Mouse (Mus musculus): ENCODE results near the gene Gm11168. TPM values are rescaled to one million over a fixed set of nuclear protein-coding genes. Genes with fewer than 3 reads are reported as not detected.
"Not testable (repeated sequence)": the region's sequence is repeated elsewhere in the genome, so short reads cannot be mapped to it uniquely, and the experiment has no call there.

The Gm11168 gene
- polyA plus RNA-seq, 1 experiment from 2014 or later: not detected

- ATAC-seq (ENCODE audit: low read depth): 0 out of 2 replicates have a peak, but pooled peaks have one; percentile 41
- not testable (repeated sequence) for H3K27me3 ChIP-seq (ENCODE audit: control insufficient read depth, insufficient read depth, low read length); H3K36me3 ChIP-seq (ENCODE audit: control insufficient read depth, insufficient read depth, low read length); H3K9me3 ChIP-seq (ENCODE audit: control insufficient read depth, low read length); H3K27ac ChIP-seq (ENCODE audit: low read depth, low read length); H3K4me1 ChIP-seq (ENCODE audit: control insufficient read depth, insufficient read depth, low read length); H3K9ac ChIP-seq (replicated peaks; ENCODE audit: low read depth, low read length); H3K4me2 ChIP-seq (ENCODE audit: low read depth, low read length); H3K4me3 ChIP-seq (ENCODE audit: low read depth, low read length)
- WGBS: no CpG with 5 or more reads among the region's 11 CpGs
Observed at GRCm38 (mm10) chr9:3012733-3013279, 9.7 kb downstream of the Gm11168 start, which contains the start of gene Gm10721. Gene Gm10721, plus strand, starts transcription at chr9:3013140.

- H3K36me3 ChIP-seq (ENCODE audit: control insufficient read depth, insufficient read depth, low read length); ATAC-seq (ENCODE audit: low read depth); H3K9ac ChIP-seq (replicated peaks; ENCODE audit: low read depth, low read length); H3K4me1 ChIP-seq (ENCODE audit: control insufficient read depth, insufficient read depth, low read length); H3K27me3 ChIP-seq (ENCODE audit: control insufficient read depth, insufficient read depth, low read length); H3K4me2 ChIP-seq (ENCODE audit: low read depth, low read length); H3K9me3 ChIP-seq (ENCODE audit: control insufficient read depth, low read length); H3K27ac ChIP-seq (ENCODE audit: low read depth, low read length); H3K4me3 ChIP-seq (ENCODE audit: low read depth, low read length): not testable (repeated sequence)
- WGBS: 61% methylated on average over 4 of the region's 9 CpGs
Observed at GRCm38 (mm10) chr9:3015354-3015753, 12.2 kb downstream of the Gm11168 start, which contains the start of gene Gm10720. Gene Gm10720, plus strand, starts transcription at chr9:3015654.

- not testable (repeated sequence) for H3K9ac ChIP-seq (replicated peaks; ENCODE audit: low read depth, low read length); H3K36me3 ChIP-seq (ENCODE audit: control insufficient read depth, insufficient read depth, low read length); H3K9me3 ChIP-seq (ENCODE audit: control insufficient read depth, low read length); H3K4me1 ChIP-seq (ENCODE audit: control insufficient read depth, insufficient read depth, low read length); ATAC-seq (ENCODE audit: low read depth); H3K4me3 ChIP-seq (ENCODE audit: low read depth, low read length); H3K27ac ChIP-seq (ENCODE audit: low read depth, low read length); H3K4me2 ChIP-seq (ENCODE audit: low read depth, low read length); H3K27me3 ChIP-seq (ENCODE audit: control insufficient read depth, insufficient read depth, low read length)
- WGBS: 76% methylated on average over 4 of the region's 6 CpGs
Observed at GRCm38 (mm10) chr9:3015896-3016295, 12.8 kb downstream of the Gm11168 start.

- not testable (repeated sequence) for H3K4me1 ChIP-seq (ENCODE audit: control insufficient read depth, insufficient read depth, low read length); H3K9me3 ChIP-seq (ENCODE audit: control insufficient read depth, low read length); H3K27ac ChIP-seq (ENCODE audit: low read depth, low read length); H3K36me3 ChIP-seq (ENCODE audit: control insufficient read depth, insufficient read depth, low read length); H3K9ac ChIP-seq (replicated peaks; ENCODE audit: low read depth, low read length); H3K4me3 ChIP-seq (ENCODE audit: low read depth, low read length); ATAC-seq (ENCODE audit: low read depth); H3K4me2 ChIP-seq (ENCODE audit: low read depth, low read length); H3K27me3 ChIP-seq (ENCODE audit: control insufficient read depth, insufficient read depth, low read length)
- WGBS: 100% methylated on average over 1 of the region's 9 CpGs
Observed at GRCm38 (mm10) chr9:3017108-3017507, 14.0 kb downstream of the Gm11168 start, which contains the start of gene Gm10719. Gene Gm10719, plus strand, starts transcription at chr9:3017408.

- H3K27me3 ChIP-seq (ENCODE audit: control insufficient read depth, insufficient read depth, low read length): not testable (repeated sequence)
- WGBS: 65% methylated on average over 9 of the region's 9 CpGs
Observed at GRCm38 (mm10) chr9:3018944-3019343, 15.8 kb downstream of the Gm11168 start.

GRCm38 (mm10) chr9:3019835-3020727 lies 16.9 kb downstream of the Gm11168 start:
- WGBS: 76% methylated on average over 11 of the region's 19 CpGs
- not testable (repeated sequence) for H3K9ac ChIP-seq (replicated peaks; ENCODE audit: low read depth, low read length); H3K36me3 ChIP-seq (ENCODE audit: control insufficient read depth, insufficient read depth, low read length); H3K27me3 ChIP-seq (ENCODE audit: control insufficient read depth, insufficient read depth, low read length); H3K4me3 ChIP-seq (ENCODE audit: low read depth, low read length); H3K4me1 ChIP-seq (ENCODE audit: control insufficient read depth, insufficient read depth, low read length); H3K4me2 ChIP-seq (ENCODE audit: low read depth, low read length); H3K27ac ChIP-seq (ENCODE audit: low read depth, low read length); H3K9me3 ChIP-seq (ENCODE audit: control insufficient read depth, low read length)
- 0 out of 2 replicates have a peak, but pooled peaks have one; percentile 57 for ATAC-seq (ENCODE audit: low read depth)

More at GRCm38 (mm10) chr9:3018944-3019343, 15.8 kb downstream of the Gm11168 start:
- not testable (repeated sequence) for H3K4me1 ChIP-seq (ENCODE audit: control insufficient read depth, insufficient read depth, low read length); H3K9me3 ChIP-seq (ENCODE audit: control insufficient read depth, low read length); H3K36me3 ChIP-seq (ENCODE audit: control insufficient read depth, insufficient read depth, low read length); H3K4me2 ChIP-seq (ENCODE audit: low read depth, low read length); H3K9ac ChIP-seq (replicated peaks; ENCODE audit: low read depth, low read length); H3K4me3 ChIP-seq (ENCODE audit: low read depth, low read length); H3K27ac ChIP-seq (ENCODE audit: low read depth, low read length); ATAC-seq (ENCODE audit: low read depth)

- H3K9me3 ChIP-seq (ENCODE audit: control insufficient read depth, low read length); H3K27ac ChIP-seq (ENCODE audit: low read depth, low read length); H3K4me2 ChIP-seq (ENCODE audit: low read depth, low read length); H3K4me1 ChIP-seq (ENCODE audit: control insufficient read depth, insufficient read depth, low read length); H3K9ac ChIP-seq (replicated peaks; ENCODE audit: low read depth, low read length); H3K27me3 ChIP-seq (ENCODE audit: control insufficient read depth, insufficient read depth, low read length); H3K4me3 ChIP-seq (ENCODE audit: low read depth, low read length); ATAC-seq (ENCODE audit: low read depth); H3K36me3 ChIP-seq (ENCODE audit: control insufficient read depth, insufficient read depth, low read length): not testable (repeated sequence)
- WGBS: 71% methylated on average over 9 of the region's 13 CpGs
Observed at GRCm38 (mm10) chr9:3022316-3023008, 19.3 kb downstream of the Gm11168 start.

GRCm38 (mm10) chr9:3023312-3023984 lies 20.3 kb downstream of the Gm11168 start, which contains the start of gene Gm10718:
Gene Gm10718, plus strand, starts transcription at chr9:3023547.
- not testable (repeated sequence) for H3K27ac ChIP-seq (ENCODE audit: low read depth, low read length); H3K9me3 ChIP-seq (ENCODE audit: control insufficient read depth, low read length); H3K4me2 ChIP-seq (ENCODE audit: low read depth, low read length); H3K27me3 ChIP-seq (ENCODE audit: control insufficient read depth, insufficient read depth, low read length); H3K4me1 ChIP-seq (ENCODE audit: control insufficient read depth, insufficient read depth, low read length); H3K9ac ChIP-seq (replicated peaks; ENCODE audit: low read depth, low read length); ATAC-seq (ENCODE audit: low read depth); H3K36me3 ChIP-seq (ENCODE audit: control insufficient read depth, insufficient read depth, low read length); H3K4me3 ChIP-seq (ENCODE audit: low read depth, low read length)
- 70% methylated on average over 9 of the region's 13 CpGs for WGBS

All from neural tube, embryonic 14.5 days (tissue).